Mouse (Mus musculus) testis, adult 2 months (tissue): ENCODE measurements around the gene Mad1l1.

Experiments used
- CTCF ChIP-seq: fragments of 200-500 bp; IDR thresholded peaks from 2 replicates; pipeline ENCODE4 v1.5.1; 2012; ENCODE audit warnings: low read depth, mild to moderate bottlenecking, inconsistent platforms, low read length, moderate library complexity; ENCODE audit not compliant: control insufficient read depth, insufficient read depth, insufficient replicate concordance
- POLR2A ChIP-seq: fragments of 200-500 bp; IDR thresholded peaks from 2 replicates; pipeline ENCODE4 v1.6.1; 2012; ENCODE audit warnings: low read depth, mild to moderate bottlenecking, inconsistent platforms, low read length, moderate library complexity; ENCODE audit not compliant: control insufficient read depth

DNA sequence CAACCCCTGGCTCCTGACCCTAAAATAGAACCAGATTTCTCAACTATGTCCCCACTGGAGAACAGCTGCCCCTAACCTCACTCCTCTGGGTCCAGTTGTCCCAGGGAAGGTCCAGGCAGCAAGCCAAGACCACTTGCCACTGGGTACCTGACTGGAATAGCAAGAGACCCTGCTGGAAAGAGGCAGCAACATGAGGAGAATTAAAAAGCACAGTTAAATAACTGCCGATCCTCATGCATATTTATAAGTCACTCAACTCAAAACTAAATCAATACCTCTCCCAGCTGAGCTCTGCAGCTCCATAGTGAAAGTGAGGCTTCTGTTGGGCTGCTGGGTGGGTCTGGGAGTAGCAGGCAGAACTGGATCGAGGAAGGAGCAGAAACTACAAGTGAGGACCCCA lies 226.1 kb downstream of the Mad1l1 start:
- TF ChIP-seq POLR2A (no peak), CTCF (no peak)
